Mouse (Mus musculus) midbrain, embryonic 11.5 days (tissue): Measurements from ENCODE around the gene Hyal5. TPM values are rescaled to one million over a fixed set of nuclear protein-coding genes. Genes with fewer than 3 reads are reported as not detected.

Experiments
- ATAC-seq: fragments of 200-750 bp; cut with Nextera tagmentation; 2 replicates; pipeline ENCODE4 v1.8.0; 2017; ENCODE audit warnings: moderate TSS enrichment, moderate library complexity; ENCODE audit not compliant: low FRiP score
- DNase-seq: peaks from one replicate; pipeline ENCODE4 v3.0.0; 2015; ENCODE audit warnings: low spot score; ENCODE audit errors: missing footprints
- H3K27ac ChIP-seq: fragments of 300-500 bp; sonication (generic); 2 replicates; pipeline ENCODE4 v1.5.1; 2014; ENCODE audit warnings: low read depth, low read length
- H3K27me3 ChIP-seq: fragments of 300-500 bp; sonication (generic); 2 replicates; pipeline ENCODE4 v1.6.1; 2014; ENCODE audit warnings: mild to moderate bottlenecking, low read length, moderate library complexity, mixed read lengths; ENCODE audit not compliant: control insufficient read depth, insufficient read depth
- H3K36me3 ChIP-seq: fragments of 300-500 bp; sonication (generic); 2 replicates; pipeline ENCODE4 v1.6.1; 2014; ENCODE audit warnings: mild to moderate bottlenecking, low read length, moderate library complexity, mixed read lengths; ENCODE audit not compliant: control insufficient read depth, insufficient read depth
- H3K4me1 ChIP-seq: fragments of 300-500 bp; sonication (generic); 2 replicates; pipeline ENCODE4 v1.6.1; 2014; ENCODE audit warnings: low read length; ENCODE audit not compliant: control insufficient read depth, insufficient read depth
- H3K4me2 ChIP-seq: fragments of 300-500 bp; sonication (generic); 2 replicates; pipeline ENCODE4 v1.6.1; 2014; ENCODE audit warnings: mild to moderate bottlenecking, moderate library complexity
- H3K4me3 ChIP-seq: fragments of 300-500 bp; sonication (generic); 2 replicates; pipeline ENCODE4 v1.5.1; 2014; ENCODE audit warnings: low read depth, low read length
- H3K9ac ChIP-seq: fragments of 300-500 bp; sonication (generic); 2 replicates; pipeline ENCODE4 v1.6.1; 2014; ENCODE audit warnings: low read length
- H3K9me3 ChIP-seq: fragments of 300-500 bp; sonication (generic); 2 replicates; pipeline ENCODE4 v1.6.1; 2016; ENCODE audit warnings: low read length; ENCODE audit not compliant: control insufficient read depth
- whole genome bisulfite sequencing: fragments of 180-500 bp; shearing (Covaris S2); extraction: QIAGEN DNeasy Blood & Tissue Kit; methylation state at CpG from one replicate; pipeline ENCODE4 v1.1.7; 2014; 5-methylcytosine and 5-hydroxymethylcytosine counted together
- polyA plus RNA-seq: library from polyadenylated mRNA; unstranded; fragments of >200 nt; fragmentation: Nextera tagmentation; extraction: Ambion mirVana; gene quantifications from 2 replicates; pipeline ENCODE4 v1.2.1, GENCODE M21; 2014

Gene Hyal5
- polyA plus RNA-seq, 1 experiment from 2014 or later: not detected

DNA sequence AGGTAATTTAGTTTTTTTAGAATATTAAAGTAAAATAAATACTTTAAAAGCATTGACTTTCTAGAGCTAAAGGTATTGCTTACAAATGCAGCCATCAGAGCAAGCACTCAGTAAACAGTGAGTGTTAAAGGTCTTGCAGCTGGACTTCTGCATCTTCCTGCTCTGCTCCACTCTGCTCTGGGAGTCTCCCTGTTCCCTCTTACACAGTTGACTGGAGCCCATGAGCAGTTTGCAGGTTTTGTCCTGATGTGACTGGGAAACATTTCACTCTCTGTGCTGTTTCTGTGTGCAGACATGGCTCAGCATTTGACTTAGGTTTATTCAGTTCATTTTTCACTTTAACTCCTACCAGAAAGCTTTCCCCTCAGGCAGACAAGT is 52.9 kb downstream of the Hyal5 start:
- Histone ChIP-seq H3K4me1 (no peaks in the 10 kb centered on the region), H3K4me3 (no peak overlapping the region), H3K27ac (no peak overlapping the region), H3K36me3 (no peaks in the 10 kb centered on the region), H3K9me3 (no peaks in the 10 kb centered on the region), H3K9ac (no peak overlapping the region), H3K4me2 (no peak overlapping the region), H3K27me3 (no peaks in the 10 kb centered on the region)
- DNase-seq (no peak), ATAC-seq (no peak)

DNA sequence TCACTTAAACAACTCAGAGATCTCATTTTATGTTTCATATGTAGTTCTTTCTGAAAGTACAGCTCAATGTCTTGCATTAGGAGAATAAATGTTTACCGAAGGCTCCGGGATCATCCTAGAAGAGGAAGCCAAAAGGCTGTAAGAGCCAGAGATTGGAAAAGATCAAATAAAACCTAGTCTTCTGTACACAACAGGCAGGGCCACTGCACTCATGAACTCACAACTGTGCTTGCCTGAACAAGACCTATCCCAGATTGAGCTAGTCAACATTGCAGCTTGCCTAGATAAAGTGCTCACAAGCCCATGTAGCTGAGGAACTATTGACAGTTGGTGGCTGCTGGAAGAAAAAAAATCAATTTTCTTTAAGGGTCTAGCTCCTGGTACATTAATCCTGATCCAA is 55.8 kb downstream of the Hyal5 start:
- H3K4me3 ChIP-seq: no peak overlapping the region
- no peaks in the 10 kb centered on the region for H3K36me3 ChIP-seq
- H3K9ac ChIP-seq: no peak overlapping the region
- 94% methylated on average over 2 of the region's 2 CpGs for WGBS
- no peaks in the 10 kb centered on the region for H3K27me3 ChIP-seq
- no peaks in the 10 kb centered on the region for H3K9me3 ChIP-seq
- ATAC-seq (no peak), DNase-seq (no peak)
- no peaks in the 10 kb centered on the region for H3K4me1 ChIP-seq
- no peak overlapping the region for H3K27ac ChIP-seq
- no peak overlapping the region for H3K4me2 ChIP-seq

DNA sequence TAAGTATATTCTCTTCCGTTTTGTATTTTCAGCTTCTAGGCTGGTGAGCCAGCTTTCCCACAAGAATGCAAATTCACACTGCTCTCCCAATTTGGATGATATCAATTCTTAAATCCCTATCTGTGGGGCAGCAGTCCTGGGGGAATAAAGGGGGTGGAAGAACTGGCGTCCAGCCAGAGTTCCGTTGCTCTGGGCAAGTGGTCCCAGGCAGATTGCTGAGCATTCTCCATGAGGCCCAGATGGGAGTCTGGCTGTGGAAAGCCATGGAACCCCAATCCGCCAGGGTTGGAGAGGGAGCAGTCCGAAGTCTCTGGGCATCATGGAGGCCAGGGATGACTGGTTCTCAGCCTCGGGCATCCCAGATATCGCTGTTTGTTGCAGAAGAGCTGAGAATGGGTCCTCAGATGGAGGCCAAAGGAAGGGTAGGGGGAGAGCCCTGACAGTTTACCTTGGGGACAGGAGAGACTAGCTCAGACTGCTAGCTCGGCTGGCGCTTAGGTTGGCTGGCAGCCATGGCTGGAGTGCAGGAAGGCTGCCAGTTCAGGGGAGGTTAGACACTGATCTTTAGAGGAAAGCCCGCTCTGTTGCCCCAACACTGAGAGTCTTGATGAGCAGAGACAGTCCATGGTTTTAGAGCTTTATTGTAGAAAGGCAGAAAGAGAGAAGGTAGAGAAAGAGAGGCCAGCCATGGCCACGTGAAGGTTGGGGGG is 67.4 kb downstream of the Hyal5 start:
- Histone ChIP-seq H3K9me3 (no peaks in the 10 kb centered on the region; the same call in 1 of the 2 replicates), H3K27me3 (no peaks in the 10 kb centered on the region), H3K4me1 (no peaks in the 10 kb centered on the region), H3K4me2 (no peak overlapping the region), H3K27ac (no peak overlapping the region), H3K9ac (no peak overlapping the region), H3K4me3 (no peak overlapping the region), H3K36me3 (no peaks in the 10 kb centered on the region)
- DNase-seq: no peak
- no peak for ATAC-seq
- 88% methylated on average over 11 of the region's 11 CpGs for WGBS

Other genes starting within 250 kb of the Hyal5 start
- gene Wasl, start 193.0 kb upstream of the Hyal5 start, polyA plus RNA-seq: 47.0 and 50.7 TPM in 2 replicates
- gene Hyal6, start 124.8 kb upstream of the Hyal5 start, polyA plus RNA-seq: not detected in 2 replicates
- gene Hyal4, start 109.7 kb upstream of the Hyal5 start, polyA plus RNA-seq: not detected in 2 replicates
- gene Spam1, start 66.8 kb upstream of the Hyal5 start, polyA plus RNA-seq: not detected in 2 replicates
- 1.5 and 1.7 TPM in 2 replicates for gene Tmem229a, start 98.3 kb downstream of the Hyal5 start, polyA plus RNA-seq